Mouse (Mus musculus): ENCODE measurements around the gene Borcs5. TPM values are rescaled to one million over a fixed set of nuclear protein-coding genes. Genes with fewer than 3 reads are reported as not detected.

Borcs5 gene
- polyA plus RNA-seq, 1 experiment = 7.1 TPM

DNA sequence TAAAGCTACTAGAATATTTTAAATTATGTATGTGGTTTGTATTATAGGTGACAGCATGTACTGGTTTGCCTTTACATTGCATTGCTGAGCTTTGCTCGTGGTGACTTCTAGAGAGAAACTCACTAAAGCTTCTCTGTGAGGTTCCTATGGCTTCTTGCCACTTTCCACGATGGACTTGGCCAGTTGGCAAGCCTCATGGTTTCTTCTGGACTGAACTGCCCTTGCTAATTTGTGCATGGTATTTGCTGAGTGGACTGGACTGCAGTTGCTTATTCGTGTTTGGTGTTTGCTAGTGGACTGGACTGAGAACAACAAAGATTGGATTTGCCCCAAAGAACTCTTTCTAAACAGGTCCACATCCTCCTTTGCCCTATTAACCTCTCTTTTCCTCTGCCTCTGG lies 97.5 kb downstream of the Borcs5 start:
- Histone ChIP-seq H3K4me3 (ENCODE audit: insufficient read depth, low read length) (no peak overlapping the region), H3K4me1 (ENCODE audit: control insufficient read depth, insufficient read depth, low read length) (no peaks in the 10 kb centered on the region), H3K27ac (ENCODE audit: insufficient read depth, low read length) (no peak overlapping the region)
- no peak for TF ChIP-seq POLR2A (IDR thresholded peaks at IDR 0.05; ENCODE audit: low read depth, low read length)

GRCm38 (mm10) chr6:134743568-134743967 lies 104.3 kb downstream of the Borcs5 start:
- TF ChIP-seq CTCF (IDR thresholded peaks at IDR 0.05; ENCODE audit: borderline replicate concordance, insufficient read depth, low read length) = no peak
- TF ChIP-seq POLR2A (IDR thresholded peaks at IDR 0.05; ENCODE audit: low read depth, low read length) = no peak
- no peaks in the 10 kb centered on the region for H3K4me1 ChIP-seq (ENCODE audit: control insufficient read depth, insufficient read depth, low read length)
- H3K4me3 ChIP-seq (ENCODE audit: insufficient read depth, low read length) = no peak overlapping the region
- H3K27ac ChIP-seq (ENCODE audit: insufficient read depth, low read length) = no peak overlapping the region

- Histone ChIP-seq H3K4me1 (ENCODE audit: control insufficient read depth, insufficient read depth, low read length) (no peaks in the 10 kb centered on the region), H3K4me3 (ENCODE audit: insufficient read depth, low read length) (no peak overlapping the region), H3K27ac (ENCODE audit: insufficient read depth, low read length) (no peak overlapping the region)
- TF ChIP-seq POLR2A (IDR thresholded peaks at IDR 0.05; ENCODE audit: low read depth, low read length) (no peak), CTCF (IDR thresholded peaks at IDR 0.05; ENCODE audit: borderline replicate concordance, insufficient read depth, low read length) (no peak)
Observed at GRCm38 (mm10) chr6:134745876-134746275, 106.6 kb downstream of the Borcs5 start.

DNA sequence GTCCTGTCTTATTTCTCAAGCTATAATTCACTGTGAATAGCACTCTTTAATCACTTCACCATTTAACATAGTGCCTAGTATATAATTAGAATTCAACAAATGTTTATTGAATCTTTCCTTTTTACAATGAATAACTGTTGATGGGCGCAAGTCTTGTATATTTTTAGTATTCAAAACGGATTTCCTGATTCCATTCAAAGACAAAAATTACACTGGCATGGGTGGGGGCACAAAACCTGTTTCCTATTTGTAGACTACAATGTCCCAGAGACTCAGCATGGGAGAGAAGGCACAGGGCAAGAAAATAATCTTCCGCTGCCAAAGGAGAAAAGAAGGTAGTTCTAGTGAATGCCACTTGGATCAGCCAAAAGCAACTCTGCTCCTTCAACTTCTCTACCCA lies 108.8 kb downstream of the Borcs5 start:
- H3K4me1 ChIP-seq (ENCODE audit: control insufficient read depth, insufficient read depth, low read length) = no peaks in the 10 kb centered on the region
- H3K4me3 ChIP-seq (ENCODE audit: insufficient read depth, low read length) = no peak overlapping the region
- TF ChIP-seq CTCF (IDR thresholded peaks at IDR 0.05; ENCODE audit: borderline replicate concordance, insufficient read depth, low read length) = no peak
- TF ChIP-seq POLR2A (IDR thresholded peaks at IDR 0.05; ENCODE audit: low read depth, low read length) = no peak
- H3K27ac ChIP-seq (ENCODE audit: insufficient read depth, low read length) = no peak overlapping the region

- Histone ChIP-seq H3K4me3 (ENCODE audit: insufficient read depth, low read length) (no peak overlapping the region), H3K27ac (ENCODE audit: insufficient read depth, low read length) (no peak overlapping the region), H3K4me1 (ENCODE audit: control insufficient read depth, insufficient read depth, low read length) (no peaks in the 10 kb centered on the region; the same call in 1 of the 2 replicates)
- TF ChIP-seq CTCF (IDR thresholded peaks at IDR 0.05; ENCODE audit: borderline replicate concordance, insufficient read depth, low read length) = no peak
- TF ChIP-seq POLR2A (IDR thresholded peaks at IDR 0.05; ENCODE audit: low read depth, low read length) = no peak
Observed at GRCm38 (mm10) chr6:134751087-134751486, 111.8 kb downstream of the Borcs5 start.

DNA sequence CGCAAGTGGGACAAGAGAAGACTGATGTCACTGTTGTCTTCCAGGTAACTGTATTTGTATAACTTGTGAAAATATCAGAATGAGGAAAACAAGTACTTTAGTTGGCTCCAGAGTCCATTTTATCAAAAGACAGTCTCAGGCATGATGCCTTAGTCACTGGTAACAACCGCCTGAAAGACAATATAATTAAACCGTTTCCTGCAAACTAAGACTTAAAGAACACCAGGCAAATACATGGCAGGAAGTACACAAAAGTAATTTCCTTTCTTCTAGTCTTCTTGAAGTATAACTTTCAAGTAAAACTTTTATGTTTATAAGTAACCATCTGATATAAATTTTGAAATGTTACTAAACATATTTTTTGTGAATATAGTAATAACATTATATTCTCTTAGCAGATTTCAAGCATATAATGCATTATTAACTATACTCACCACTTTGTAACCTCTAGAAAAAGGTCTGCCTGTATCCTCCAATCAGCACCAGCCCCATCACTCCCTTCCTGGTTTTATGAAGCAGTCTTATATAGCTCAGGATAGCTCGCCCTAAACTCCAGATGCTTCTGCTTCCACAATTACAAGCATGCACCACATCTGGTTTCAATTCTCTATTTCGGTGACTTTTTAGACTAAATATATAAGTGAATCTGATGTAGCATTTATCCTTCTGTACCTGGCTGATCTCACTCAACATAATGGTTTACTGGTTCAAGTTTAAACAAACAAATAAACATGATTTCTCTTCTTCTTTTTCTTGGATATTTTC lies 112.8 kb downstream of the Borcs5 start:
- Histone ChIP-seq H3K4me1 (ENCODE audit: control insufficient read depth, insufficient read depth, low read length) (no peaks in the 10 kb centered on the region; the same call in 1 of the 2 replicates), H3K4me3 (ENCODE audit: insufficient read depth, low read length) (no peak overlapping the region), H3K27ac (ENCODE audit: insufficient read depth, low read length) (no peak overlapping the region)
- TF ChIP-seq CTCF (IDR thresholded peaks at IDR 0.05; ENCODE audit: borderline replicate concordance, insufficient read depth, low read length) (no peak), POLR2A (IDR thresholded peaks at IDR 0.05; ENCODE audit: low read depth, low read length) (no peak)

- Histone ChIP-seq H3K4me3 (ENCODE audit: insufficient read depth, low read length) (no peak overlapping the region), H3K4me1 (ENCODE audit: control insufficient read depth, insufficient read depth, low read length) (no peaks in the 10 kb centered on the region; the same call in 1 of the 2 replicates), H3K27ac (ENCODE audit: insufficient read depth, low read length) (no peak overlapping the region)
- TF ChIP-seq POLR2A (IDR thresholded peaks at IDR 0.05; ENCODE audit: low read depth, low read length) (no peak), CTCF (IDR thresholded peaks at IDR 0.05; ENCODE audit: borderline replicate concordance, insufficient read depth, low read length) (no peak)
Observed at GRCm38 (mm10) chr6:134753412-134753811, 114.1 kb downstream of the Borcs5 start.

GRCm38 (mm10) chr6:134753858-134754257 lies 114.5 kb downstream of the Borcs5 start:
- TF ChIP-seq POLR2A (IDR thresholded peaks at IDR 0.05; ENCODE audit: low read depth, low read length) (no peak), CTCF (IDR thresholded peaks at IDR 0.05; ENCODE audit: borderline replicate concordance, insufficient read depth, low read length) (no peak)
- H3K27ac ChIP-seq (ENCODE audit: insufficient read depth, low read length) = no peak overlapping the region
- H3K4me3 ChIP-seq (ENCODE audit: insufficient read depth, low read length) = no peak overlapping the region
- no peaks in the 10 kb centered on the region; the same call in 1 of the 2 replicates for H3K4me1 ChIP-seq (ENCODE audit: control insufficient read depth, insufficient read depth, low read length)

DNA sequence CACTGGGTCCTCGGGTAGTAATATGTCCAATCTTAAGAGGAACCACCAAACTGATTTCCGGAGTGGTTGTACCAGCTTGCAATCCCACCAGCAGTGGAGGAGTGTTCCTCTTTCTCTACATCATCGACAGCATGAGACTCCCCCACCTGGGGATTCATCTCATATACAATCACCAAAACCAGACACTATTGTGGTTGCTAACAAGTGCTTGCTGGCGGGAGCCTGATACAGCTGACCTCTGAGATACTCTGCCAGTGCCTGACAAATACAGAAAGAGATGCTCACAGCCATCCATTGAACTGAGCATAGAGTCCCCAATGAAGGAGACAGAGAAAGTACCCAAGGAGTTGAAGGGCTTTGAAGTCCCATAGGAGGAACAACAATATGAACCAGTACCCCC lies 116.7 kb downstream of the Borcs5 start:
- H3K4me3 ChIP-seq (ENCODE audit: insufficient read depth, low read length) = no peak overlapping the region
- no peak for TF ChIP-seq CTCF (IDR thresholded peaks at IDR 0.05; ENCODE audit: borderline replicate concordance, insufficient read depth, low read length)
- no peak for TF ChIP-seq POLR2A (IDR thresholded peaks at IDR 0.05; ENCODE audit: low read depth, low read length)
- no peaks in the 10 kb centered on the region; the same call in 1 of the 2 replicates for H3K4me1 ChIP-seq (ENCODE audit: control insufficient read depth, insufficient read depth, low read length)
- no peak overlapping the region for H3K27ac ChIP-seq (ENCODE audit: insufficient read depth, low read length)

Other genes with a start within 250 kb of the Borcs5 start
- not detected in 2 replicates for gene Bcl2l14, start 243.2 kb upstream of the Borcs5 start, polyA plus RNA-seq (2011; ENCODE audit: insufficient read length, low read depth, missing spikeins)
- gene Lrp6, start 72.5 kb upstream of the Borcs5 start, polyA plus RNA-seq (2011; ENCODE audit: insufficient read length, low read depth, missing spikeins) = 58.4 and 88.3 TPM in 2 replicates
- 2.8 and 3.2 TPM in 2 replicates for gene Mansc1, start 7.0 kb upstream of the Borcs5 start, polyA plus RNA-seq (2011; ENCODE audit: insufficient read length, low read depth, missing spikeins)
- 16.9 and 21.0 TPM in 2 replicates for gene Dusp16, start 153.1 kb downstream of the Borcs5 start, polyA plus RNA-seq (2011; ENCODE audit: insufficient read length, low read depth, missing spikeins)
- 4.9 and 5.3 TPM in 2 replicates for gene Crebl2, start 190.6 kb downstream of the Borcs5 start, polyA plus RNA-seq (2011; ENCODE audit: insufficient read length, low read depth, missing spikeins)